Mouse (Mus musculus) embryonic facial prominence, embryonic 13.5 days (tissue): ENCODE results near the gene Copg2. TPM values are rescaled to one million over a fixed set of nuclear protein-coding genes. Genes with fewer than 3 reads are reported as not detected.

ENCODE experiments used
- ATAC-seq: fragments of 200-750 bp; cut with Nextera tagmentation; 2 replicates; pipeline ENCODE4 v1.8.0; 2017; ENCODE audit warnings: low read depth; ENCODE audit not compliant: insufficient number of reproducible peaks, insufficient read depth, low FRiP score, low TSS enrichment
- H3K27ac ChIP-seq: fragments of 300-500 bp; sonication (generic); 2 replicates; pipeline ENCODE4 v1.5.1; 2015; ENCODE audit warnings: moderate library complexity, mild to moderate bottlenecking, inconsistent platforms
- H3K27me3 ChIP-seq: fragments of 300-500 bp; sonication (generic); 2 replicates; pipeline ENCODE4 v1.6.1; 2015; ENCODE audit warnings: mild to moderate bottlenecking, inconsistent platforms
- H3K36me3 ChIP-seq: fragments of 300-500 bp; sonication (generic); 2 replicates; pipeline ENCODE4 v1.6.1; 2015; ENCODE audit warnings: mild to moderate bottlenecking, inconsistent platforms
- H3K4me1 ChIP-seq: fragments of 300-500 bp; sonication (generic); 2 replicates; pipeline ENCODE4 v1.6.1; 2015; ENCODE audit warnings: inconsistent platforms
- H3K4me2 ChIP-seq: fragments of 300-500 bp; sonication (generic); 2 replicates; pipeline ENCODE4 v1.6.1; 2015; ENCODE audit warnings: moderate library complexity, mild to moderate bottlenecking, inconsistent platforms
- H3K4me3 ChIP-seq: fragments of 300-500 bp; sonication (generic); 2 replicates; pipeline ENCODE4 v1.5.1; 2015; ENCODE audit warnings: mild to moderate bottlenecking, inconsistent platforms
- H3K9ac ChIP-seq: fragments of 300-500 bp; sonication (generic); 2 replicates; pipeline ENCODE4 v1.6.1; 2015; ENCODE audit warnings: mild to moderate bottlenecking, inconsistent platforms
- H3K9me3 ChIP-seq: fragments of 300-500 bp; sonication (generic); 2 replicates; pipeline ENCODE4 v1.6.1; 2016; ENCODE audit warnings: inconsistent platforms
- WGBS: fragments of 180-500 bp; shearing (Covaris S2); methylation state at CpG from one replicate; pipeline ENCODE4 v1.1.7; 2015; ENCODE audit warnings: mixed read lengths; 5-methylcytosine and 5-hydroxymethylcytosine counted together
- microRNA counts: library from miRNA; unstranded; fragments of <30 nt; microRNA quantifications from one replicate; lab custom pipeline; 2016
- microRNA-seq: library from miRNA; unstranded; fragments of <30 nt; microRNA quantifications from one replicate; pipeline ENCODE4, GENCODE M21; 2016
- polyA plus RNA-seq: library from polyadenylated mRNA; unstranded; fragments of >200 nt; fragmentation: Nextera tagmentation; extraction: Ambion mirVana; gene quantifications from 2 replicates; pipeline ENCODE4 v1.2.1, GENCODE M21; 2015

The Copg2 gene
- polyA plus RNA-seq, 1 experiment from 2014 or later, result 21.5 TPM

- no peak overlapping the region for H3K4me2 ChIP-seq
- no peak overlapping the region for H3K9ac ChIP-seq
- H3K36me3 ChIP-seq, result no peaks in the 10 kb centered on the region
- no peak for ATAC-seq
- 79% methylated on average over 9 of the region's 9 CpGs for whole genome bisulfite sequencing
- no peaks in the 10 kb centered on the region for H3K27me3 ChIP-seq
- H3K4me3 ChIP-seq, result no peak overlapping the region
- H3K27ac ChIP-seq, result no peak overlapping the region
- no peaks in the 10 kb centered on the region for H3K9me3 ChIP-seq
- peaks cover 21% of the 10 kb centered on the region for H3K4me1 ChIP-seq
Observed at GRCm38 (mm10) chr6:30703977-30704602, 192.5 kb downstream of the Copg2 start.

GRCm38 (mm10) chr6:30703476-30703875, 193.1 kb downstream of the Copg2 start:
- H3K27ac ChIP-seq, result peak overlapping the region; percentile 5; the same call in 1 of the 2 replicates
- WGBS, result 74% methylated on average over 6 of the region's 6 CpGs
- H3K36me3 ChIP-seq, result no peaks in the 10 kb centered on the region
- no peak overlapping the region for H3K9ac ChIP-seq
- no peak overlapping the region for H3K4me2 ChIP-seq
- no peak overlapping the region for H3K4me3 ChIP-seq
- ATAC-seq, result no peak
- no peaks in the 10 kb centered on the region for H3K27me3 ChIP-seq
- H3K9me3 ChIP-seq, result no peaks in the 10 kb centered on the region
- peaks cover 18% of the 10 kb centered on the region for H3K4me1 ChIP-seq

GRCm38 (mm10) chr6:30702881-30703280, 193.7 kb downstream of the Copg2 start:
- no peaks in the 10 kb centered on the region for H3K27me3 ChIP-seq
- no peak overlapping the region for H3K4me3 ChIP-seq
- ATAC-seq, result no peak
- peak overlapping the region; percentile 5; the same call in 1 of the 2 replicates for H3K27ac ChIP-seq
- peaks cover 18% of the 10 kb centered on the region for H3K4me1 ChIP-seq
- H3K36me3 ChIP-seq, result no peaks in the 10 kb centered on the region
- WGBS, result 42% methylated on average over 6 of the region's 6 CpGs
- no peak overlapping the region for H3K4me2 ChIP-seq
- no peak overlapping the region for H3K9ac ChIP-seq
- H3K9me3 ChIP-seq, result no peaks in the 10 kb centered on the region

- no peaks in the 10 kb centered on the region for H3K36me3 ChIP-seq
- H3K4me2 ChIP-seq, result no peak overlapping the region
- WGBS, result 47% methylated on average over 6 of the region's 6 CpGs
- no peak overlapping the region for H3K4me3 ChIP-seq
- H3K4me1 ChIP-seq, result peaks cover 18% of the 10 kb centered on the region
- no peaks in the 10 kb centered on the region for H3K9me3 ChIP-seq
- no peak for ATAC-seq
- H3K27ac ChIP-seq, result no peak overlapping the region; the same call in 1 of the 2 replicates
- no peak overlapping the region for H3K9ac ChIP-seq
- no peaks in the 10 kb centered on the region for H3K27me3 ChIP-seq
Observed at GRCm38 (mm10) chr6:30700182-30700581, 196.4 kb downstream of the Copg2 start.

DNA sequence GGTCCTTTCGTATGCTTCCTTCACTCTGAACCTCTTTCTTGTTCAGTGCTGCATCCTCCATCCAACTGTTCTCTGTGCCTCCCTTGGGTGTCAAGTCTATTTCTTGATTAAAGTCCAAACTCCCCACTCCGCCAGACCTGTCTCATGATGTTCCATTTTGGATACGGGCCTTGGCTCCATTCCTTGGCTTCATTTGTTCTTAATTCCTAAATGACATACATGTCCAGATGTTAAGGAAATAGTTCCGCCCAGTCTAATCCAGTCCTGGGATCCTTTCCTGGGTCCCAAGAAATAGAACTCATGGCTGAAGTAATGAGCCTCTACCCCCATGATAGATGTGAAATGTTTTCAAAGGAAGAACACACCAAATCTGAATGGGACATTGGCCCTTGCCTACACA, 198.6 kb downstream of the Copg2 start:
- H3K9me3 ChIP-seq, result no peaks in the 10 kb centered on the region
- WGBS, result 81% methylated on average over 4 of the region's 4 CpGs
- H3K4me1 ChIP-seq, result peaks cover 15% of the 10 kb centered on the region
- H3K36me3 ChIP-seq, result no peaks in the 10 kb centered on the region
- H3K27ac ChIP-seq, result peak overlapping the region; percentile 73
- no peak overlapping the region for H3K4me3 ChIP-seq
- no peak overlapping the region for H3K9ac ChIP-seq
- no peaks in the 10 kb centered on the region for H3K27me3 ChIP-seq
- no peak overlapping the region for H3K4me2 ChIP-seq
- ATAC-seq, result no peak

MicroRNA genes within 50 kb of the gene (microRNA counts, 519-probe panel; counts per million panel counts)
- microRNA mmu-miR-335-3p (lab: Ali Mortazavi, UCI) (3,389 counts per million, percentile 78 among the panel's probes with 10 or more counts), microRNA mmu-miR-335-5p (lab: Ali Mortazavi, UCI) (5,294 counts per million, percentile 97 among the panel's probes with 10 or more counts)

Small RNAs within 50 kb of the gene (microRNA-seq; reads per million reads assigned to microRNA genes)
- gene Mir335, result 48,254 reads per million, percentile 99 among the genes with 10 or more reads in this experiment

Other genes with a start within 250 kb of the Copg2 start
- gene Cep41, start 203.0 kb downstream of the Copg2 start, polyA plus RNA-seq, result 23.4 and 23.9 TPM in 2 replicates
- 874 and 912 TPM in 2 replicates for gene Mest, start 173.2 kb downstream of the Copg2 start, polyA plus RNA-seq
- 0.45 TPM in 1 of 2 replicates, not detected in the other for gene Tsga13, start 18.8 kb upstream of the Copg2 start, polyA plus RNA-seq
- gene Klf14, start 62.3 kb upstream of the Copg2 start, polyA plus RNA-seq, result 1.5 and 1.9 TPM in 2 replicates